Mouse (Mus musculus) kidney, postnatal 25 days (tissue): ENCODE data around the gene Lhx5.
A peak's percentile ranks its signal among the peaks of the same experiment; 100 is the strongest.

Experiments used
- DNase-seq, 2 experiments: peaks; one replicate each; pipeline ENCODE4 v3.0.0; 2021; ENCODE audit warnings: mixed read lengths in 2 of 2

Lhx5 gene

GRCm38 (mm10) chr5:120465860-120466259 is 34.4 kb downstream of the Lhx5 start:
- no peak for DNase-seq

DNA sequence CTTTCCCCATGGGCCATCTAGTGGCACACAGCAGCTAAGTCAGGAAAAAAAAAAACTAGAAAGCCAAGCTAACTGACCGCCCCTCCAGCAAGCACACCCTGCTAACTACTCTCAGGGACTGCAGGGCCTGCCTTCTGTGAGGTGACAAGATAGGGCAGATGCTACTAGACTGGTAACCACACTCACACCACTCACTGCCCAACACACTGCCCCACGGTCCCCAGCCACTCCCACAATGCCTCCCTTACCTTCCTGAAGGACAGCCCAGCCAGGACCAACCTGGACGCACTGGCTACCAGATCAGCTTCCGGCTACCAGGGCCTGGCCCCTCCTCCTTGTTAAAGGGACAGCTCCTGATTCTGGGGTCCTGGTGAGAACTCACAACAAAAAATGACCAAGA is 35.5 kb downstream of the Lhx5 start:
- peak; percentile 69 to 83 for DNase-seq

GRCm38 (mm10) chr5:120468336-120468735 is 36.8 kb downstream of the Lhx5 start:
- DNase-seq = no peak

- no peak for DNase-seq
These were observed 37.3 kb downstream of the Lhx5 start for GRCm38 (mm10) chr5:120468830-120469229.

- DNase-seq = peak; percentile 22 to 71
These were observed 40.0 kb downstream of the Lhx5 start for GRCm38 (mm10) chr5:120471538-120471937.

DNA sequence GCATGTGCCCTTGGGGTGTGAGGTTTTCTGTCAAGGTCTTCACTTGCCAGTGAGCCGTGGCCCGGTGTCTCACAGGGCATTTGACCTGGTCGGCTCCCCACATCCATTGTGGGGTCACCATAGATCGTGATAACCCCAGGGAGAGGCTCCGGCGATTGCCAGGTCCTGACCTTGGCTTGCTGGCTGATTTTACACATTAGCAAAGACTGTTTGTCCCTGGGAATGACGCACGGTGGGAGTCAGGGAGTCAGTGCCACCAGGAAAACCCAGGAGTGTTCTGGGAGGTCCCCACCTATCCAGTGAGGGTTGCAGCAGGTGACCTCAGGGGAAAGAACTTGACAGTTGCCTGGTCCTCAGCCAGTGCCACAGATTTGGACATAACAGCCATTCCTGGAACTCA is 41.3 kb downstream of the Lhx5 start, which contains the start of gene Sdsl:
Gene Sdsl, minus strand, starts transcription at position 41 of the 400 bp plus-strand sequence.
- no peak for DNase-seq

DNA sequence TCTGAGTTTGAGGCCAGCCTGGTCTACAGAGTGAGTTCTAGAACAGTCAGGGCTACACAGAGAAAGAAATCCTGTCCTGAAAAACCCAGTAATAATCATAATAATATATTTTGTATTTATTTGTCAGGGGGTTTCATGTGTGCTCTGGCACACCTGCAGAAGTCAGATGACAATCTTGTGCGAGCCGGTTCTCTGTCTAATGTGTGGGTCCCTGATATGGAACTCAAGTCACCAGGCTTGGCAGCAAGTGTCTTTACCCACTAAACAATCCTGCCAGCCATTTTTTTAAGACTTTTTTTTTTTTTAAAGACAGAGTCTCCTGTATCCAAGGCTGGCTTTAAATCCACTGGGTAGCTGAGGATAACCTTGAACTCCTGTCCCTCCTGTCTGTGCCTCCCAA is 41.9 kb downstream of the Lhx5 start:
- DNase-seq = no peak

- no peak for DNase-seq
These were observed 44.4 kb downstream of the Lhx5 start for GRCm38 (mm10) chr5:120475861-120476260.

GRCm38 (mm10) chr5:120476296-120476695 is 44.8 kb downstream of the Lhx5 start, which contains the start of gene Sds:
Sds (plus strand) TSS chr5:120476526.
- DNase-seq = peak in 1 of 2 experiments; percentile 35

DNA sequence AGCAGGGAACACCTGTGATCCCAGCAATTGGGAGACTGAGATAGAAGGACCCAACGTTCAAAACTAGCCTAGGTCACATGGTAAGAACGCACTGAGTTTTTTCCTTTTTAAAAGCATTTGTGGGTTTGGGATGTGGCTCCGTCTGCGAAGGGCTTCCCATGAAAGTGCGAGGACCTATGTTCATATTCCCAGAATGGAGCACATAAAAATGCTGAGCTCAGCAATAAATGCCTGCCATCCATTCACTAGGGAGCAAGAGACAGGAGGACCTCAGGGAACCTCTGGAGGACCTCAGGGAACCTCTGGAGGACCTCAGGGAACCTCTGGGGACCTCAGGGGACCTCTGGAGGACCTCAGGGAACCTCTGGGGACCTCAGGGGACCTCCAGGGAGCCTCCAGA is 46.5 kb downstream of the Lhx5 start:
- no peak for DNase-seq

DNA sequence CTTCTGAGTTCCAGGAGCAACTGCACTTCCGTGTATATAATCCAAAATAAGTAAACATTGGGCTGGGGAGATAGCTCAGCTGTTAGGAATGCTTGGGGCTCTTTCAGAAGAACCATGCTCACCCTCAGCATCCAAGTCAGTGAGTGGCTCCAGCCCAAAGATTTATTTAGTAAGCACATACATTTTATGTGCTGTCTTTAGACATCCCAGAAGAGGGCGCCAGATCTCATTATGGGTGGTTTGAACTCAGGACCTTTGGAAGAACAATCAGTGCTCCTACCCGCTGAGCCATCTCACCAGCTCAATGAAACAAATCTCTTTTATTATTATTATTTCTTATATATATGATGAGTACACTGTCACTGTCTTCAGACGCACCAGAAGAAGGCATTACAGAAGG is 48.0 kb downstream of the Lhx5 start:
- DNase-seq = no peak

DNA sequence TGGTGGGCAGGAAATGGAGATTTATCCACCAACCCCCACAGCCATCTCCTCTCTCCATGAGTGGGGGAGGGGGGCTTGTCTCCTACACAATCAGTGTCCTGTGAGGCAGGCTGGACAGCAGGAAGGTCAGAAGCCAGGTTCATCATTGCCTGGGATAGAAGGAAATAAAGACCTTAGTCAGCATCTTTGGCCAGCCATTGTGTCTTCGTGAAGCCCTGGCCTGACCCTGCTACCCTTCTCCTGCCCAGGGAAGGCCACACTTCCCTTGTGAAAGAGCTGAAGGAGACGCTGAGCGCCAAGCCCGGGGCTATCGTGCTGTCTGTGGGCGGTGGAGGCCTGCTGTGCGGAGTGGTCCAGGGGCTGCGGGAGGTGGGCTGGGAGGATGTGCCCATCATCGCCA is 49.7 kb downstream of the Lhx5 start:
- DNase-seq = peak in 1 of 2 experiments; percentile 32

DNA sequence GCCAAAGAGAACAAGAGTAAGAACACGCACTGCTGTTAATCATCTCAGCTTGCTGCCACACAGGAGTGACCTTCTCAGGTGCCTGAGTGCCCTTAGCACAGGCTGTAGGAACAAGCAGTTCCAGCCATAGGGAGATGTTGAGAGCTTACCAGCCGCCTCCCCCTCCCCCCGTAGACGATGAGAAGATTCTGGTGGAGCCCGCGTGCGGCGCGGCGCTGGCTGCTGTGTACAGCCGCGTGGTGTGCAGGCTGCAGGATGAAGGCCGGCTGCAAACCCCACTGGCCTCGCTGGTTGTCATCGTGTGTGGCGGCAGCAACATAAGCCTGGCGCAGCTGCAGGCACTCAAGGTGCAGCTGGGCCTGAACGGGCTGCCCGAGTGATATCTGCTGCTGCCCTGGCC is 51.9 kb downstream of the Lhx5 start:
- DNase-seq = peak in 1 of 2 experiments; percentile 35

DNA sequence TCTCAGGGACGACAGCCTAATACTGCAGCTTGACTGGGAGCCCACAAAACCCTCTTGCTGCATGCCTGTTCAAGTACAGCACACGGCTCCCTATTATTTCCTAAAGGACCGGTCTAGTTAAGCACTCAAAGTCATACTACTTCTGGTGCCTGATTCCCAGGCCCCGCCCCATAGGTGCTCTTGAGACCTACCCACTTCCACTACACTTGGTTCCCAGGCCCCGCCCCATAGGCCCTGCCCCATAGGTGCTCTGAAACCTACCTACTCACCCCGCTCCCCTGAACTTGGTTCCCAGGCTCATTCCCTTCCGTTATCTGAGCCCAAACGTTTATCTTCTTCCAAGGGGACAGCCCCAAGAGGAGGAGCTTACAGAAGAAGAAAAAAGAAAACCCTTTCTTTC is 56.3 kb downstream of the Lhx5 start:
- no peak for DNase-seq

DNA sequence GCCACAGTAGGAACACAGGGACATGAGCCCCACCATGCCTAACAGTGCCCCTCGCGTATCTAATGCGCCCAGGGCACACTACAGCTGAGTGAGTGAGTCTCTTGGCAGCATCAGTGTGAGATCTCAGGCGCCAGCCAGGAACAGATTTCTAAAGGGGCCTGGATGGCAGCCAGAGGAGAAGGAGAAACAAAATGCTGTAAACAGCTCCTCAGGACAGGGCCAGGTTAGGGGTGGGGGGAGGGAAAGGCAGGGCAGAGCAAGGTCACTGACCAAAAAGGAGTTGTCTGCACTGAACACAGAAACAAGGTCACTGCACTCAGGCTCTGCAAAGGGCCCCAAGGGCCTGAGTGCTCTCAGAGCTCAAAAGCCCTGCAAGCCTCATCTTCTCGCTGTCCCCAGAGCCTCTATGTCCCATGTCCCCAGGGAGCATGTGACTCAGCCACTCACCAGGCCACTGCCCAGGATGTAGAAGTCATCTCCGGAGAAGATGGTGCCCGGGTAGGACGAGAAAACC is 59.2 kb downstream of the Lhx5 start:
- peak; percentile 77 to 84 for DNase-seq
